Mouse (Mus musculus) monocyte, adult 2 months (primary cell): Measurements from ENCODE around the gene Csrp1.

Source experiments
- DNase-seq, 2 experiments: peaks; one replicate each; pipeline ENCODE4 v3.0.0; 2022; ENCODE audit warnings: low spot score in 2 of 2, low read depth in 1 of 2

Csrp1 gene

DNA sequence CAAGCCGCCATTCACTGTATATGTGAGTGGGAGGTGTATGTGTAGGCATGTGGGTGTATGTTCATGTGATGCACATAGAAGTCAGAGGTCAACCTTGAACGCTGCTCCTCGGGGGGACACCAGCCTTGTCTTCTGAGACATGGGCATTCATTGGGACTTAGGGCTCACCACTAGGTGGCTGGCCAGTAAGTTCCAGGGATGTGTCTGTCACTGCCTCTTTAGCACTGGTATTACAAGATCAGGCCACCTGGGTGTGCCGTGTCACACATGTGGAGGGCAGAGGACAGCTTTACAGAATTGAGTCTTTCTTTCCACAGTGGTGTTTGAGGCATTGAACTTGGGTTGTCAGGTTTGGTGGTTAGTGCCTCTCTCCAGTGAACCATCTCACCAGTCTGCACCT, 22.4 kb upstream of the Csrp1 start:
- no peak for DNase-seq

DNA sequence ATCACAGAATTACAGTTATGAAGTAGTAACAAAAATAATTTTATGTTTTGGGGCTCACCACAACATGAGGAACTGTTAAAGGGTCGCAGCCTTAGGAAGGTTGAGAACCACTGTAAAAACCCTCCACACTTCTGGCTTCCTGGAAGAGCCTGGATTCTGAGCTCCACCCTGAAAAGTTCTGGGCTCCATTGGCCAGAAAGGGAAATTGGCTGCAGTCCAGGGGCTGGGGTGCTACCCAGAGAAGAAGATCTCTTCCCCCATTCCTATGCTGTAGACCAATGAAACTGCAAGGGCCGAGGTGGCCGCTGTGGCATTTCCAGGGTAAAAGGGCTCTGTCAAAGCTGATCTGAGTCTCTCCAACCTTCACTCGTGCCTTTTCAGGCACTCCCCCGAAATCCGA, 21.8 kb upstream of the Csrp1 start:
- no peak for DNase-seq

- no peak for DNase-seq
Observed at GRCm38 (mm10) chr1:135698451-135698921, 21.4 kb upstream of the Csrp1 start.

- peak in 1 of 2 experiments; percentile 43 for DNase-seq
Observed at GRCm38 (mm10) chr1:135698996-135699705, 20.7 kb upstream of the Csrp1 start.

DNA sequence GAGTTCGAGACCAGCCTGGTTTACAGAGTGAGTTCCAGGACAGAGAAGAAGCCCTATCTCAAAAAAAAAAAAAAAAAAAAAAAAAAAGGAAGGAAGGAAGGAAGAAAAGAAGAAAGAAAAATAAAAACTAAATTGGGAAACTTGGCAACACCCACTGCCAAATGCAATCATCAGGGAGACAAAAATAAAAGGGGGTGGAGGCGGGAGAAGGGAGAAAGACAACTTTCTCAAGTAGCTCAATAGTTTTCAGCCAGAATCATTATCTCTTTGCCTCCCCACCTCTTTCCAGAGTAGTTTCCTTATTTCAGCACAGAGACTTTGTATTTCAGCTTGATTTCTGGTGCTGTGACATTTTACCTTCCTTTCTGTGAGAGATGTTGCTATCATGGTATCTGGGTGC, 20.0 kb upstream of the Csrp1 start:
- no peak for DNase-seq

GRCm38 (mm10) chr1:135700605-135701004, 19.3 kb upstream of the Csrp1 start:
- peak in 1 of 2 experiments; percentile 60 for DNase-seq

GRCm38 (mm10) chr1:135701314-135701713, 18.5 kb upstream of the Csrp1 start:
- DNase-seq = no peak

GRCm38 (mm10) chr1:135702722-135703121, 17.1 kb upstream of the Csrp1 start:
- no peak for DNase-seq

DNA sequence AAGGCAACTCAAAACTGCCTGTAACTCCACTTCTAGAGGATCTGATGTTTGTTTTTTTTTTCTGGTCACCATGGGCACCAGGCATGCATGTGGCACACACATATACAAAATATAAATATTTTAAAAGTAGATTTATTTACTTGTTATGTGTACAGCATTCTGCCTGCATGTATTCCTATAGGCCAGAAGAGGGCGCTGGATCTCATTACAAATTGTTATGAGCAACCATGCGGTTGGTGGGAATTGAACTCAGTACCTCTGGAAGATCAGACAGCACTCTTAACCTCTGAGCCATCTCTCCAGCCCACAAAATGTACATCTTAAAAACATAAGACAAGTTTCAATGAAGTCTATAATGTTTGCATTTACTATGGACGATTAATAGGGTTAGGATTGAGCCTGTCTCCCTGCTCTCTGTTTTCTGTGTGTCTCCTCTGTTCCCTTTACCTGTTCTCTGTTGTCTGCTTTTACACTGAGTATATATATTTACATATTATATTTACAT, 15.5 kb upstream of the Csrp1 start:
- no peak for DNase-seq

- DNase-seq = no peak
Observed at GRCm38 (mm10) chr1:135708369-135708768, 11.5 kb upstream of the Csrp1 start.

- DNase-seq = no peak
Observed at GRCm38 (mm10) chr1:135711126-135711525, 8.7 kb upstream of the Csrp1 start.

DNA sequence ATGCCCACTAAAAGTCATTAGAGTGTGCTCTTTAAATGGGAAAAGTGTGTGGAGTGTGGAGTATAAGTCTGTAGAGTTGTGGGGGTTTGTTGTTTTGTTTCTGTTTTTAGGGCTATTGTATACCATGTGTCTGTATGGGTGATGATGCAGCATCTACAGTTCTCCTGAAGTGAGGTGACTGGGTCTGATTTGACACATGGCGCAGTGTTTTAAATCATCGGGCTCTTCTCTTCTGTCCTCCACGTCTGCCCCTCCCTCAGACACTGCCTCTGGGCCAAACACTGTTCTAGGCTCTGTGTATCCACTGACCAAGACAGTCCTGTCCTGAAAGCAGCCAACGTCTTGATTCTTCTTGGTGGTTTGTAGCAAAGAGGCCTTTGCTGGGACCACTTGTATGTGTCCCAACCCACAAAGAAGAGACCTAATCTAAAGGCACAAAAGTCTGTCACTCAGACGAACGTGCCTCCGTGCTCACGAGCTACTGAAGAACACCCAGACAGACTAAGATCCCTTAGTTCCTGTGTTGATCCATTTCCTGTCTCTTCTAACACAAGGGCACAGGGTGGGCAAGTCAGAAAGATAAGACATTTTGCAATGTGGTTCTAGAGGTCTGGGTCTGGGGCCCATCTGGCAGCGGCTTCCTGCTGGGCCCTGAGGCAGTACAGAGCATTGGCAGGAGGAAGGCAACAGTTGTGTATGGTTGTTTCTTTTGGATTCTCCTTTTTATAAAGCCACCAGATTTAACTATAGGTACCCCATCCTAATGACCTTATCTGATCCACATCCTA, 5.6 kb upstream of the Csrp1 start:
- no peak for DNase-seq

- no peak for DNase-seq
Observed at GRCm38 (mm10) chr1:135714901-135715609, 4.8 kb upstream of the Csrp1 start.

DNA sequence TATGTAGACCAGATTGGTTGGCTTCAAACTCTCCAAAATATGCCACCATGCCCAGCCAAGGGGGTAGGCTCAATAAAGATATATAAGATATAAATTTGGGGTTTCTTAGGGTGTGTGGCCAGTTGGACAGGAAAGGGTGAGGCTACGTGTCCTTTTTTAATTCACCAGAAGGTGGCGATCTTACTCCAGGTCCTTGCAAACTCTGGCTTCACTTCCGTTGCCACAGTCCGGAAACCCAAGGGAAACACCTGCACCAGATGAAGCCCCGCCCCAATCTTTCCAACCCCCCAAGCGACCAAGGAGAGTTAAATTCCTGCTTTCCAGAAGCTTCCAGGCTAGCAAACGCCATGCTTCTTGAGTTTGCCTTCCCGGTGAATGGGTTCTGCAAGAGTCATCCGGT, 375 bp upstream of the Csrp1 start:
- DNase-seq = peak in 1 of 2 experiments; percentile 31

DNA sequence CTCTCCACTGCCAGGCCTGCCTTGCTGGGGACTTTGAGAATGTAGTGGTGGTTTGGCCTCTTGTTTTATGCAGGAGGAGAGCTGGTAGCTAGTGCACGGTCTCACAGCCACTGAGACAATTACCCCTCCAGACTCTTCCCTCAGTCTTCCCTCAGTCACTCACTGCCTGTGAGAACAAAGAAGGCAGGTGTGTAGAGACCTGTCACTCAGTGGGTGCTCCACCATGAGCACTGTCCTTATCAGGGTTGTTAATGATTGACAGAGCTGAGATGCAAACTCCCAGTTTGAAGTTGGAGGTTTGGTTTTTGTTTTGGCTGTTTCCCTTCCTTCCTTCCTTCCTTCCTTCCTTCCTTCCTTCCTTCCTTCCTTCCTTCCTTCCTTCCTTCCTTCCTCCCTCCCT, 3.2 kb downstream of the Csrp1 start:
- no peak for DNase-seq

- no peak for DNase-seq
Observed at GRCm38 (mm10) chr1:135724134-135724533, 4.3 kb downstream of the Csrp1 start.

DNA sequence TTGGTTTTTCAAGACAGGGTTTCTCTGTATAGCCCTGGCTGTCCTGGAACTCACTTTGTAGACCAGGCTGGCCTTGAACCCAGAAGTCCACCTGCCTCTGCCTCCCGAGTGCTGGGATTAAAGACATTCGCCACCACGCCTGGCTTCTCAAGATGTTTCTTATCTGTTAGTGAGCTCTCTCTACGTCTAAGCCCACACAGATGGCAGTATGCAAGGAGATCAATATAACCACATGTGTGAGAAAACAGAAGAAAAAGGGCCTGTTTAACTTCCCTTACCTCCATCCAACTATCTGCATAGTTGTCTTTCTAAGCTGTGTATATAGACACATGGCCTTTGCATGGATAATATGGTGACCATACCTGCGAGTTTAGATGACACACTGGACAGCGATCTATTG, 5.5 kb downstream of the Csrp1 start:
- DNase-seq = no peak

- DNase-seq = peak in 1 of 2 experiments; percentile 33
Observed at GRCm38 (mm10) chr1:135725936-135726335, 6.1 kb downstream of the Csrp1 start.

- DNase-seq = peak; percentile 51 to 57
Observed at GRCm38 (mm10) chr1:135728631-135729366, 8.9 kb downstream of the Csrp1 start.

DNA sequence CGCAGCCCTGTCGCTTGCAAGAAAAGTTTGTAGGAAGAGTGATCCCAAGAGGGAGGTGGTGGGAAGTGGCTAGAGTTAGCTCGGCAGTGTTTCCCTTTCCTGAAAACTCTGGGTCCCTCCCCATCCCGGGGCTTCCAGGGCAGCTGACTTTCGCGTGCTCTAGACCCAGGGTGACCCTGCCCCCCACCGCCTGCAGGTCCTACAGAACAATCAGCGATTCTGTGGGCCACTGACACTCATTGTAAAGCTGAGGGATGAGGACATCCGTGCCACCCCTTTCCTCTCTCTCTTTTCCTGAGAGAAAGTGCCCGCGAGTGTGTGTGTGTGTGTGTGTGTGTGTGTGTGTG, 9.5 kb downstream of the Csrp1 start:
- DNase-seq = no peak

DNA sequence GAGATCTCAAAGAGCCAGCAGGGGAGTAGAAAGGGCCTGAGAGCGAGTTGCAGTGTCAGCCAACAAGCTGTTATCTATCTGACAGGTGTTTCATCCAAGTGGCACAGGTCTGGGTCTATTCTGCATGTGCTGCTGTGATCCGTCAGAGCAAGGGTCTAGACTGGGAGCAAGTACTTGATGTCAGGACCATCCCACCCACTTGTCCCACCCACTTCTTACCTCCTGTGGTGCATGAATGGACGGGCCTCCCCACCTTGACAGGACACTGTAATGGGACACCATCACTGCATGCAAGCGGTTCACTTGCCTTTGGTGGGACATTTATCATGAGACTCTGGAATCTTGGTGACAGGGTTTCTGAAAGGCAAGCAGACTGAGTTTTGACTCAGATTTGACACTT, 10.0 kb downstream of the Csrp1 start:
- DNase-seq = no peak
